Mouse (Mus musculus) heart, postnatal 0 days (tissue): ENCODE measurements around the gene Nmi.

Experiments
- CTCF ChIP-seq: IDR thresholded peaks from 2 replicates; pipeline ENCODE4 v1.5.1; 2016; ENCODE audit warnings: antibody characterized with exemption, control low read depth, low read depth
- EP300 ChIP-seq: IDR thresholded peaks from 2 replicates; pipeline ENCODE4 v1.6.1; 2016; ENCODE audit warnings: antibody characterized with exemption, low read depth

- no peak for TF ChIP-seq EP300
- no peak for TF ChIP-seq CTCF
These were observed 42.1 kb downstream of the Nmi start for GRCm38 (mm10) chr2:51931241-51931640.
